Mouse (Mus musculus) c-Kit-positive CD71-negative TER-119-negative erythroid progenitor cells, embryonic 14.5 days (primary cell): ENCODE data around the gene Ldb2.
A peak's percentile ranks its signal among the peaks of the same experiment; 100 is the strongest.

Experiments used
- DNase-seq: peaks from one replicate; pipeline ENCODE4 v3.0.0-alpha.2; 2013; ENCODE audit warnings: low read depth

Gene Ldb2

GRCm38 (mm10) chr5:44799053-44799860 lies at the start of gene Ldb2:
Gene Ldb2 (minus strand): TSS chr5:44799680.
- DNase-seq: no peak

- DNase-seq: peak; percentile 13
These were observed 31.8 kb upstream of the Ldb2 start for GRCm38 (mm10) chr5:44831287-44831686.

GRCm38 (mm10) chr5:44815506-44815905 lies 16.0 kb upstream of the Ldb2 start:
- no peak for DNase-seq

DNA sequence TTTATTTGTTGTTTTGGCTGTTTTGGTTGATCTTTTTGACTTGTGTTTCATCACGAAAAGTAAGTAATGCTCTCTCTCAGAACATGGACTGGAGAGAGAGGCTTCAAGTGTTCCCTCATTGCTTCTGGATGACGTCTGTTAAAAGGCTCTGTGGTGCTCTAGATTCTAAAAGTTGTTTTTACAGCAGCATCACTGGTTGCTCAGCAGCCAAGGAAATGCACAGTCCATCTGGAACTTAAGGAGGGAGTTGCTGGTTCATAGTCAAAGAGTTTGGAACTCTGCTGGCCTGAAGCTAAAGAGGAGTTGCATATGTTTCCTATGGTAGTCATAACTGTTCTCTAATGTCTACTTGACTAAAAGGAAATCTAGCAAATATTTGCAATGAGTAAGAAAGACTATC lies 6.5 kb upstream of the Ldb2 start:
- no peak for DNase-seq

- DNase-seq: no peak
These were observed 1.6 kb upstream of the Ldb2 start for GRCm38 (mm10) chr5:44801100-44801499.

DNA sequence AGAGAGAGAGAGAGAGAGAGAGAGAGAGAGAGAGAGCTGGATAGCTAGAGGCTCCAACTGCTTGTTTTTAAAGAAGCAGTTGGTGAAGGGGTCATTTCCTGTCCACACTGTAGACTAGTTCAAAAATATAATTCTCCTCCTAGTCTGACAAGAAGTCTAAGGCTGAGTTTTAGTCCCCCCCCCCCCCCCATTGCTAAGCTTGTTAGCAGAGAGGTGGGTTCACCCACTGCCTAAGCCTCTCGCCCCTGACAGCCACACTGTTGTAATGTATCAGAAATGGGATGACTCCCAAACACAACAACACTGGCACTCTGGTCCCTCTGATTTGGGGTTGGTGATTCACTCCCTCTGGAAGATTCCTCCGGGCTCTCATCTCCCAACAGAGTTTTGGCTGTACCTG lies 381 bp upstream of the Ldb2 start:
- no peak for DNase-seq

- DNase-seq: no peak
These were observed 987 bp downstream of the Ldb2 start for GRCm38 (mm10) chr5:44798493-44798892.

DNA sequence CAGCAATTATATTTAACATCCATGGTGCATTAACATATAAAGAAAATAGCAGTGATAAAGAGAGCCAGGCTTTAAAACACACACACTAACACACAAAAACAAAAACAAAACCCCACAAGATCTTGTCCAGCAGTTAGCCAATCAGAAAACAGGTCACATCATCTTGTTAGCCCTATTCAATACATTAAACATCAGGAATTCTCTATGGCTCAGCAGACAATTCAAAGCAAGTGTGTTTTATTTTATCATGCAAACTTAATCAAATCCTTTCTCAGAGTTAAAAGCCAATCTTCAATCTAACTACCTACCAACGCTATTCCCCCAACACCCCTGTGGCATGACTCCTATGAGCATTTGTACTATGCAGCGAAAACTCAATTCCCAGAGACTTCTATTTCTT lies 1.4 kb downstream of the Ldb2 start:
- DNase-seq: no peak

GRCm38 (mm10) chr5:44784591-44784990 lies 14.9 kb downstream of the Ldb2 start:
- no peak for DNase-seq

DNA sequence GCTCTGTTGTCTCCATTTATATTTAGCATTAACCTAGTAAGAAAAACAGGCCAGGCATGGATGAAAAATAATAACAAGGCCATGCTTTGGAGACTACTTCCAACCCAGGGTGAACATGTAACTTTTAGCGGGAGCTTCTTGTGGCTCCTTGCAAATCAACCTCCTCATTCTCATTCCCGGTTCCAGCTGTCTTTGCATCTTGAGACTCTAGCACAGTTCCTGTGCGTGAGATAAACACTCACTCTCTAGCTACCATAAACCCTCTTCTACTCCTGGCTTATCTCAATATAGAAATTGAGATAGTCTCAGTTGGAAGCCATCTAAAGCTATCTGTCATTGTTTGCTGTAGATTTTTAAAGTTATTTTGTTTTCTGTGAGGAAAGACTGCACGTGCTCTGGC lies 20.1 kb downstream of the Ldb2 start:
- no peak for DNase-seq

DNA sequence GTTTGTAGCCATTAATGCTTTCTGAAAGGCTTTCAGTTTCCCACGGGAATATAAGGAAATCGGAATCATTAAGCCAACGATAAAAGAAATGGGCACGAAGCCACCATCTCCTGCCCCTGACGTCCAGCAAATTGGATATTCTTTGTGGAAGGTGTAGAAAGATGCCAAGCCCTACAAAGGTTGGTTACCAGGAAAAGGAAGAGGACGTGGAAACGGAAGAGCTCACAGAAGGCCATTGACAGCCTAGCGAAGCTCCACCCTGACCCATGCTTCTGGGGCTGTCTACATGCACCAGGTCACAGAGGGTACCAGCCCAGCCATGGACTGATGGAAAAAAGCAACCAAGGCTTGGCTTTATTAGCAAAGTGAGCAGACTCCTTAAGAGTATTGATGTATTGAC lies 31.0 kb downstream of the Ldb2 start:
- no peak for DNase-seq

GRCm38 (mm10) chr5:44764911-44765310 lies 34.6 kb downstream of the Ldb2 start:
- no peak for DNase-seq

GRCm38 (mm10) chr5:44759178-44759577 lies 40.3 kb downstream of the Ldb2 start:
- DNase-seq: no peak

GRCm38 (mm10) chr5:44754156-44754910 lies 45.1 kb downstream of the Ldb2 start:
- DNase-seq: no peak

DNA sequence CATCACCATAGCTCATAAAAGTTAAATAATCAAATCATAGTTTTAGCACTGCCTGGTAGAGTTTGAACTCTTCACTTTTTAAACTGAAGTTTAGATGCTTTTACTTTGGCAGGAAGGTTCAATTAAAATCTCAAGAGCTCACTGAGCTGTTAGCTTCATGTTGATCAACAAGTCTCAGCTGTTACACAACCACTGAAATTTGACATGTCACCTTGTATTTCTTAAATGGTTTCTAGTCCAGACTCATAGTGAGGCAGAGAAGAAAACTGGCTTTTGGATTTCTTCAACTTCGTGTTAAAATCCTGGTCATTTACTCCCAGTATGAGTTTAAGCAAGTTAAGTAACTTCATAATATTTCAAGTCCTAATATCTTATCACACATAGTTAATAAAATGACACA lies 53.8 kb downstream of the Ldb2 start:
- DNase-seq: no peak

- no peak for DNase-seq
These were observed 63.1 kb downstream of the Ldb2 start for GRCm38 (mm10) chr5:44736366-44736765.

- DNase-seq: no peak
These were observed 65.3 kb downstream of the Ldb2 start for GRCm38 (mm10) chr5:44734131-44734723.

DNA sequence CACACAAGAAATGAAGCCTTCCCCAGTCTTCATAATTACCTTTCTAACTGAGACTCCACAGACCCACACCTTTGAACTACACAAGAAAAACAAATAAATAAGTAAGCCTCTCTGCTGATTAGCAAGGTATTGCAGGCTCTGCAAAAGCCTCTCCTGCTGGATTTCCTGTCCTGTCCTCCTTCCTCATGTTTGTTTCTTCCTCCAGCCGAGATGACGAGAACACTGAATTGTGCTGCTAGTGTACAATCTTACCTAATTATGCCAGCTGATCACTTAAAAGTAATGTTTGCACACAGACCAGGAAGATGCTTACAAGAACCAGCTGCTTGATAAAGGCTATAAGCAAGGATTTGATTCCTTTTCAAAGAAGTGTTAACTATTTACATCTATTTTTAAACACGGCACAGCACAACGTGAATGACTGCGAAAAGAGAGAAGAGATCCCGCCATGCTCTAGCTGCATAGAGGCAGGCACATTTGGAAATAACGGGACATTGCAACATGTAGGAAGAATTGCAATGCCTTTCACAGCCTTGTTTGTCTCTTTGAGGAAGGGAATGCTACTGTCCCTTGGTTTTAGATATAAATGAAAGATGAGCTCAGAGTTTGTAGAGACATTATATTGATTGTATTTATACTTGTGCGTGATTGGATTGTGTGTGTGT lies 69.7 kb downstream of the Ldb2 start:
- no peak for DNase-seq

GRCm38 (mm10) chr5:44727995-44728394 lies 71.5 kb downstream of the Ldb2 start:
- DNase-seq: no peak

GRCm38 (mm10) chr5:44726546-44727476 lies 72.7 kb downstream of the Ldb2 start:
- DNase-seq: no peak

DNA sequence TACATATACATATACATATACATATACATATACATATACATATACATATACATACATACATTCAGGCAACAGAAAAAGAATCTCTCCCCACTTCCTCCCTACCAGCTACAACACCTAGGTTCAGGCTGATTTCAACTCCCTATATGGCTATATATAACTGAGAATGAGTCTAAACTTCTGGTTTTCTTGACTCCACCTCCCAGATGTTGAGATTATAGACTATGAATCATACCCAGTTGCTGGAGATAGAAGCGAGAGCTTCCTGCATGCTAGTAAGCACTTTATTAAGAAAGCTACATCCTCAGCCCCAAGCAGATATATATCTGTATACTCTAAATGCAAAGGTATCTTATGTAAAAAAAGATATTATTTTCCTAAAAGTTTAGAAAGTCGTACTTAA lies 74.0 kb downstream of the Ldb2 start:
- DNase-seq: peak; percentile 23
